Mouse (Mus musculus) CH12.LX (cell line): ENCODE results near the gene Tmem89.

Experiments
- CHD2 ChIP-seq: IDR thresholded peaks from 2 replicates; pipeline ENCODE4 v1.6.1; 2011; ENCODE audit warnings: low read length, improper control_type of control experiment
- CTCF ChIP-seq, 2 experiments: IDR thresholded peaks in 1 of 2; conservative IDR thresholded peaks in 1 of 2; 2 replicates each; pipeline ENCODE4 v1.5.1; 2011 to 2012; ENCODE audit warnings: low read depth in 2 of 2, low read length in 2 of 2, improper control_type of control experiment in 1 of 2, inconsistent platforms in 1 of 2, mild to moderate bottlenecking in 1 of 2, moderate library complexity in 1 of 2
- E2F4 ChIP-seq: IDR thresholded peaks from 2 replicates; pipeline ENCODE4 v1.6.1; 2011; ENCODE audit warnings: low read depth, low read length, improper control_type of control experiment; ENCODE audit not compliant: insufficient replicate concordance
- HCFC1 ChIP-seq: IDR thresholded peaks from 2 replicates; pipeline ENCODE4 v1.6.1; 2012; ENCODE audit warnings: low read depth, mild to moderate bottlenecking, inconsistent platforms, low read length, improper control_type of control experiment
- JUN ChIP-seq: IDR thresholded peaks from 2 replicates; pipeline ENCODE4 v1.6.1; 2011; ENCODE audit warnings: low read depth, mild to moderate bottlenecking, low read length, improper control_type of control experiment, moderate library complexity; ENCODE audit not compliant: insufficient read depth
- MAZ ChIP-seq: IDR thresholded peaks from 2 replicates; pipeline ENCODE4 v1.6.1; 2012; ENCODE audit warnings: low read depth, mild to moderate bottlenecking, inconsistent platforms, low read length, improper control_type of control experiment, moderate library complexity
- MYC ChIP-seq: IDR thresholded peaks from 2 replicates; pipeline ENCODE4 v1.6.1; 2011; ENCODE audit warnings: low read depth, mild to moderate bottlenecking, improper control_type of control experiment, low read length
- POLR2A ChIP-seq: IDR thresholded peaks from 2 replicates; pipeline ENCODE4 v1.6.1; 2011; ENCODE audit warnings: low read depth, mild to moderate bottlenecking, improper control_type of control experiment, low read length
- RCOR1 ChIP-seq: conservative IDR thresholded peaks from 2 replicates; pipeline ENCODE4 v1.6.1; 2012; ENCODE audit warnings: low read depth, mild to moderate bottlenecking, inconsistent platforms, low read length, improper control_type of control experiment
- TBP ChIP-seq: conservative IDR thresholded peaks from 2 replicates; pipeline ENCODE4 v1.6.1; 2011; ENCODE audit warnings: low read depth, low read length, improper control_type of control experiment
- TCF12 ChIP-seq: IDR thresholded peaks from 2 replicates; pipeline ENCODE4 v1.6.1; 2014; ENCODE audit warnings: low read depth, mild to moderate bottlenecking, inconsistent platforms, low read length, improper control_type of control experiment
- UBTF ChIP-seq: IDR thresholded peaks from 2 replicates; pipeline ENCODE4 v1.6.1; 2012; ENCODE audit warnings: low read depth, mild to moderate bottlenecking, inconsistent platforms, low read length, improper control_type of control experiment, moderate library complexity
- ZC3H11A ChIP-seq: IDR thresholded peaks from 2 replicates; pipeline ENCODE4 v1.6.1; 2012; ENCODE audit warnings: low read depth, mild to moderate bottlenecking, inconsistent platforms, low read length, improper control_type of control experiment

DNA sequence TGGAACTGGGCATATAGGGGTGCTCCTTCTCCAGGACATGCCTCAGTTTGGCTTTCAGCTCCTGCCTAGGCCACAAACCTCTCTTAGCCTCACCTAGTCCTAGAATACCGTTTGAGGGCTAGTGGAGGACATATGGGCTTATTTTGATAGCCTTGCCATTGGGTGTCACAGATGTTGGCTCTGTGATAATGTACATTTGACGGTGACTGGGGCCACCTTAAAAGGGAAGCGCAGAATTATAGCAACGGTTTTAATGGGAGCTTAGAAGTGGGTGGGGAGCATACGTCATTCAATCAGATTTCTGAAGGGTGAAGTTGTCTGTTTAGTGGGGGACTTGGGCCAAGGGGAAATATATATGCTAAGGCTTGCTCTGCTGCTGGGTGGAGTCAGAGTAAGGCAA lies 31.2 kb downstream of the Tmem89 start:
- TF ChIP-seq CTCF (conservative IDR thresholded peaks at IDR 0.05 in 1 of 2, IDR thresholded peaks at IDR 0.05 in 1 of 2; ENCODE audit: low read depth in 2 of 2, low read length in 2 of 2) (no peak), E2F4 (no peak), TCF12 (no peak), ZC3H11A (no peak), UBTF (no peak), MAZ (no peak), RCOR1 (no peak), HCFC1 (no peak), POLR2A (no peak), MYC (no peak), TBP (no peak), CHD2 (no peak), JUN (no peak)
